Mouse (Mus musculus): ENCODE measurements around the gene Svop. TPM values are rescaled to one million over a fixed set of nuclear protein-coding genes. Genes with fewer than 3 reads are reported as not detected.

The Svop gene
- polyA plus RNA-seq, 1 experiment, result 0.04 TPM

DNA sequence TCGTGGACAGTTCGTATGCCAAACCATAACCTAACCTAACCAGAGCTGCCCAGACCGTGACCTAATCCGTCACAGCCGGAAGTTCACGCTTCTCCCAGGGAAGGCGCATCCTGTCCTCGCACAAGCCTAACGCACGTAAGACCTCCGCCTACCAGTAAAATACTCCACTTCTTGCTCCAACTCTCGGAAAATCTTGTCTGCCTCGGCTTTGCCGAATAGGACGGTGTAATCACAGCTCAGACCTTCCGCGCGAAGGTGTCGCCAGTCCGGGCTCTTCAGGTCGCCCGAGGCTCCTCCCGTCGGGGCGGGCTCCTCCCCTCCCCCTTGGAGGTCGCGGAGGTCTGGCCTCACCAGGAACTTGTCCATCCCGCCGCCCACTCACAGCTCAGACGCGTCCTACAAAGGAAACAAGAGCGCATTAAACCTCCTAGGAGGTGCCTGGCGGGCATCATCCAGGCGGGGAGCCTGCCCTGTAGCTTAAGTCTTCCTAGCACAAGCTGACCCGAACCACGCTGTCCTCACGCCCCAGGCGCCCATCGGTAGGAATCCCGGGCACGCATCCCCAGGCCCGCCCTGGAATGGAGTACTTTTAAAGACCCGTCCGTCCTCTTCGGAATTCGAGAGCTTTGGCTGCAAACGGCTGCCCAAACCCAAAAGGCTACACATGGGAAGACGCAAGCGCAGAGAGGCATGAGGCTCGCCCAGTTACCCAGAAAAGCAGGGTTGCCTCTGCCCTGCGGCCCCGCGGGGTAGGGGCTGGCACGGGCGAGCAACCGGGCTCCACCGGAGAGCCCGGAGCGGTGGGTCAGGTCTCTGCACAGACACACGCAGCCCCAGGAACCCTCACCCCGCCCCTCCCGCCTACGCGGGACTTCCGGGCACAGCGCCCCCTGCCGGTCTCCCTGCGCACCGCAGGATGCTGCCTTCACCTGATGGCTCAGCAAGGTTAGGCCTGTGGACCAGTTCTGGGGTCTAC is 36.3 kb upstream of the Svop start, which contains the start of gene Alkbh2:
Gene Alkbh2, minus strand, starts transcription at position 845 of the 976 bp plus-strand sequence.
- Histone ChIP-seq H3K36me3 (ENCODE audit: control insufficient read depth, insufficient read depth) (no peaks in the 10 kb centered on the region), H3ac (ENCODE audit: control insufficient read depth, insufficient read length, low read depth) (peak within 1 kb of the TSS; percentile 66), H3K79me2 (ENCODE audit: control insufficient read depth, insufficient read depth) (no peaks in the 10 kb centered on the region), H3K27me3 (ENCODE audit: control insufficient read depth, insufficient read depth, insufficient read length) (no peaks in the 10 kb centered on the region), H3K4me3 (ENCODE audit: insufficient read depth, poor library complexity, severe bottlenecking) (peak within 1 kb of the TSS; percentile 30), H3K79me3 (ENCODE audit: low read depth) (no peaks in the 10 kb centered on the region)
- TF ChIP-seq CTCF (IDR thresholded peaks at IDR 0.05; ENCODE audit: control insufficient read depth, insufficient read depth, insufficient read length) (peak; percentile 88), MYOD1 (IDR thresholded peaks at IDR 0.05; ENCODE audit: control insufficient read depth, insufficient read length, low read depth) (no peak)

GRCm38 (mm10) chr5:114126499-114127244 is 35.3 kb upstream of the Svop start:
- H3K4me3 ChIP-seq (ENCODE audit: insufficient read depth, poor library complexity, severe bottlenecking), result no peak overlapping the region
- H3K27me3 ChIP-seq (ENCODE audit: control insufficient read depth, insufficient read depth, insufficient read length), result no peaks in the 10 kb centered on the region
- H3K79me3 ChIP-seq (ENCODE audit: low read depth), result no peaks in the 10 kb centered on the region
- no peak overlapping the region for H3ac ChIP-seq (ENCODE audit: control insufficient read depth, insufficient read length, low read depth)
- no peak for TF ChIP-seq MYOD1 (IDR thresholded peaks at IDR 0.05; ENCODE audit: control insufficient read depth, insufficient read length, low read depth)
- TF ChIP-seq MAX (IDR thresholded peaks at IDR 0.05), result no peak
- TF ChIP-seq USF1 (IDR thresholded peaks at IDR 0.05; ENCODE audit: low read depth), result no peak
- TF ChIP-seq FOSL1 (IDR thresholded peaks at IDR 0.05; ENCODE audit: insufficient read depth, low read length, poor library complexity, severe bottlenecking), result no peak
- no peak for TF ChIP-seq CEBPB (IDR thresholded peaks at IDR 0.05; ENCODE audit: low read depth)
- no peak for TF ChIP-seq MYOG (IDR thresholded peaks at IDR 0.05; ENCODE audit: control insufficient read depth, extremely low read depth, insufficient read length)
- no peak for TF ChIP-seq CTCF (IDR thresholded peaks at IDR 0.05; ENCODE audit: control insufficient read depth, insufficient read depth, insufficient read length)
- H3K36me3 ChIP-seq (ENCODE audit: control insufficient read depth, insufficient read depth), result peaks cover under 1% of the 10 kb centered on the region
- no peaks in the 10 kb centered on the region for H3K79me2 ChIP-seq (ENCODE audit: control insufficient read depth, insufficient read depth)

DNA sequence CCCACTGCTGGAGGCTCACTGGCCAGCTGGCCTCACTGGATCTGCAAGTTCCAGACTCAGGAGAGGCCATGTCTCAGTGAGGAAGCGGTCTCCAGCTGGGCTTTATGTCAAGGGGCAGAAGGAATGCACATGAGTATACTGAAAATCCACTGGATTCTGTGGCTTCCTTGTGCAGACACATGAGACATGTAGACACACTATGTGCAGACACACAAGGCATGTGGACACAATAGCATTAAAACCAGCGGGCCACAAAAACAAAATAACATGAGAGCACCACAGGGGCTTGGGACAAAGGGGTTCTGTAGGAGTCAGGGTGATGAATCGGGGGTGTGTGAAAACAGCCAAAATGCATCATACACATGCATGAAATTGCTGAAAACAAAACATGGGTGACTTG is 34.6 kb upstream of the Svop start:
- no peak overlapping the region for H3ac ChIP-seq (ENCODE audit: control insufficient read depth, insufficient read length, low read depth)
- no peak overlapping the region for H3K4me3 ChIP-seq (ENCODE audit: insufficient read depth, poor library complexity, severe bottlenecking)
- peaks cover 7% of the 10 kb centered on the region for H3K36me3 ChIP-seq (ENCODE audit: control insufficient read depth, insufficient read depth)
- TF ChIP-seq MAX (IDR thresholded peaks at IDR 0.05) (no peak), MYOD1 (IDR thresholded peaks at IDR 0.05; ENCODE audit: control insufficient read depth, insufficient read length, low read depth) (no peak), USF1 (IDR thresholded peaks at IDR 0.05; ENCODE audit: low read depth) (no peak), CTCF (IDR thresholded peaks at IDR 0.05; ENCODE audit: control insufficient read depth, insufficient read depth, insufficient read length) (no peak), FOSL1 (IDR thresholded peaks at IDR 0.05; ENCODE audit: insufficient read depth, low read length, poor library complexity, severe bottlenecking) (no peak), CEBPB (IDR thresholded peaks at IDR 0.05; ENCODE audit: low read depth) (no peak), MYOG (IDR thresholded peaks at IDR 0.05; ENCODE audit: control insufficient read depth, extremely low read depth, insufficient read length) (no peak)
- no peaks in the 10 kb centered on the region for H3K27me3 ChIP-seq (ENCODE audit: control insufficient read depth, insufficient read depth, insufficient read length)
- no peaks in the 10 kb centered on the region for H3K79me3 ChIP-seq (ENCODE audit: low read depth)
- no peaks in the 10 kb centered on the region for H3K79me2 ChIP-seq (ENCODE audit: control insufficient read depth, insufficient read depth)

GRCm38 (mm10) chr5:114119806-114120205 is 28.4 kb upstream of the Svop start:
- no peaks in the 10 kb centered on the region for H3K79me3 ChIP-seq (ENCODE audit: low read depth)
- no peak overlapping the region for H3ac ChIP-seq (ENCODE audit: control insufficient read depth, insufficient read length, low read depth)
- H3K27me3 ChIP-seq (ENCODE audit: control insufficient read depth, insufficient read depth, insufficient read length), result no peaks in the 10 kb centered on the region
- TF ChIP-seq MYOD1 (IDR thresholded peaks at IDR 0.05; ENCODE audit: control insufficient read depth, insufficient read length, low read depth) (no peak), CTCF (IDR thresholded peaks at IDR 0.05; ENCODE audit: control insufficient read depth, insufficient read depth, insufficient read length) (no peak), USF1 (IDR thresholded peaks at IDR 0.05; ENCODE audit: low read depth) (no peak), FOSL1 (IDR thresholded peaks at IDR 0.05; ENCODE audit: insufficient read depth, low read length, poor library complexity, severe bottlenecking) (no peak), MYOG (IDR thresholded peaks at IDR 0.05; ENCODE audit: control insufficient read depth, extremely low read depth, insufficient read length) (no peak), CEBPB (IDR thresholded peaks at IDR 0.05; ENCODE audit: low read depth) (no peak), MAX (IDR thresholded peaks at IDR 0.05) (no peak)
- H3K79me2 ChIP-seq (ENCODE audit: control insufficient read depth, insufficient read depth), result no peaks in the 10 kb centered on the region
- H3K4me3 ChIP-seq (ENCODE audit: insufficient read depth, poor library complexity, severe bottlenecking), result no peak overlapping the region
- peaks cover 8% of the 10 kb centered on the region for H3K36me3 ChIP-seq (ENCODE audit: control insufficient read depth, insufficient read depth)

GRCm38 (mm10) chr5:114116586-114116985 is 25.2 kb upstream of the Svop start:
- H3K4me3 ChIP-seq (ENCODE audit: insufficient read depth, poor library complexity, severe bottlenecking), result no peak overlapping the region

More at GRCm38 (mm10) chr5:114116586-114116985, 25.2 kb upstream of the Svop start:
- no peak overlapping the region for H3ac ChIP-seq (ENCODE audit: control insufficient read depth, insufficient read length, low read depth)
- H3K27me3 ChIP-seq (ENCODE audit: control insufficient read depth, insufficient read depth, insufficient read length), result no peaks in the 10 kb centered on the region
- TF ChIP-seq FOSL1 (IDR thresholded peaks at IDR 0.05; ENCODE audit: insufficient read depth, low read length, poor library complexity, severe bottlenecking), result no peak
- no peak for TF ChIP-seq MYOD1 (IDR thresholded peaks at IDR 0.05; ENCODE audit: control insufficient read depth, insufficient read length, low read depth)
- no peak for TF ChIP-seq CTCF (IDR thresholded peaks at IDR 0.05; ENCODE audit: control insufficient read depth, insufficient read depth, insufficient read length)
- TF ChIP-seq MAX (IDR thresholded peaks at IDR 0.05), result no peak
- TF ChIP-seq MYOG (IDR thresholded peaks at IDR 0.05; ENCODE audit: control insufficient read depth, extremely low read depth, insufficient read length), result no peak
- no peak for TF ChIP-seq CEBPB (IDR thresholded peaks at IDR 0.05; ENCODE audit: low read depth)
- no peak for TF ChIP-seq USF1 (IDR thresholded peaks at IDR 0.05; ENCODE audit: low read depth)
- H3K79me2 ChIP-seq (ENCODE audit: control insufficient read depth, insufficient read depth), result no peaks in the 10 kb centered on the region
- peaks cover 7% of the 10 kb centered on the region for H3K36me3 ChIP-seq (ENCODE audit: control insufficient read depth, insufficient read depth)
- no peaks in the 10 kb centered on the region for H3K79me3 ChIP-seq (ENCODE audit: low read depth)

All from C2C12 (cell line).